Mouse (Mus musculus) heart, adult 10 weeks (tissue): ENCODE measurements around the gene Ccl20. TPM values are rescaled to one million over a fixed set of nuclear protein-coding genes. Genes with fewer than 3 reads are reported as not detected.

Experiments
- polyA plus RNA-seq: library from polyadenylated mRNA; stranded (reverse); fragments of 350-450 nt; fragmentation: Illumina TruSeq; extraction: RNeasy Lipid Tissue Mini Kit (QIAGEN cat#74804); gene quantifications from one replicate; pipeline ENCODE4 v1.2.3, GENCODE M21; 2014; ENCODE audit warnings: low read depth, low replicate concordance

Gene Ccl20
- polyA plus RNA-seq = not detected

DNA sequence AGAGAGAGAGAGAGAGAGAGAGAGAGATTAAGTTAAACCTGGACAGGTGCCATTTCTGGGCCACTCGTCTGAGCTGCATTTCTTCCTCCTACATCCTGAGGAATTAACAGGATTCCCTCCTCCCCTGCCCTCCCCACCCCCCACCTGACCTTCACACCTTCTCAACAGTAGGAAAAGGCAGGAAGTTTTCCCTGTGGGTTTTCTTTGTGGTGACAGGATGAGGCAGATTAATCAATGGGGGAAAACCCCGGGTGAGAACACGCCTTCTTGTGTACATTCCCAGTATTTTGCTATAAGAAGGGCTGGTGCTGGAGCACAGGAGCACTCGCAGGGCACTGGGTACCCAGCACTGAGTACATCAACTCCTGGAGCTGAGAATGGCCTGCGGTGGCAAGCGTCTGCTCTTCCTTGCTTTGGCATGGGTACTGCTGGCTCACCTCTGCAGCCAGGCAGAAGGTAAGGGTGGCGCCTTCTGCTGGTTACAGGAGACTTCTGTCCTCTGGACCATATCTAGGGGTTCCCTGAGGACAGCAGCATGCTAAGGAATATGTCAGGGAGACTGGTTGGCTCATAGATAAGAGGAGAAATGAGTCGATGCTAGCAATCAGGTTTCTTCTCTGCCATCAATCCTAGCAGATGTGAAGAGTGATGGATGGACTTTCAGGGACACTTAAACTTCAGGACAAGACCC lies at the start of gene Ccl20:
TSS of gene Ccl20 (plus strand) at position 320 of the 691 bp plus-strand sequence.

DNA sequence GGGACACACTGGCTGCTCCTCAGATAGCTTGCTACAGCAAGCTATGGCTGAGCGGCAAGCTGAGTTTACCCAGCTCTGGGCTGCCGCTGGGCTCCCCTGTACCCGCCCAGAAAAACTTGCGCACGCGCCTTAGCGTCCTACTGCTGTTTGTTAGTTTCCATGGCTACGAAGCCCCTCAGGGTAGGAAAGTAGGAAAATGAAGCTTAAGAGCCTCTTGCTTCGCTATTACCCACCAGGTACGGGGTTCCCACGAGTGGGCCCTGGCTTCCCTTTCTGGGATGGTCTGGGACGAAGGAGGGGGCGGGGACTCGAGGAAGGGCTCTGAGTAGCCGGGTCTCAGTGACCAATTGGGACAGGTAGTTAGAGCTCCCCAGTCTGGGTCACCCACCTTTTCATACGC lies 43.0 kb downstream of the Ccl20 start, which contains the start of gene Daw1:
TSS of gene Daw1 (plus strand) at position 150 of the 400 bp plus-strand sequence.

Other genes with a start within 250 kb of the Ccl20 start
- not detected for gene A030005L19Rik, start 203.4 kb upstream of the Ccl20 start, polyA plus RNA-seq
- gene A030014E15Rik, start 191.8 kb upstream of the Ccl20 start, polyA plus RNA-seq = not detected
- not detected for gene Gm6217, start 185.4 kb upstream of the Ccl20 start, polyA plus RNA-seq
- not detected for gene A030003K21Rik, start 173.4 kb upstream of the Ccl20 start, polyA plus RNA-seq
- not detected for gene Gm7544, start 160.8 kb upstream of the Ccl20 start, polyA plus RNA-seq
- not detected for gene Gm47955, start 156.5 kb upstream of the Ccl20 start, polyA plus RNA-seq
- gene Gm47959, start 116.2 kb upstream of the Ccl20 start, polyA plus RNA-seq = not detected
- 0.55 TPM for gene Slc19a3, start 78.3 kb upstream of the Ccl20 start, polyA plus RNA-seq
- gene Krtap28-10, start 74.3 kb upstream of the Ccl20 start, polyA plus RNA-seq = not detected
- not detected for gene Gm47969, start 71.8 kb upstream of the Ccl20 start, polyA plus RNA-seq
- gene A030005K14Rik, start 57.4 kb upstream of the Ccl20 start, polyA plus RNA-seq = not detected
- gene Krtap28-13, start 55.8 kb upstream of the Ccl20 start, polyA plus RNA-seq = not detected
- gene Daw1, start 43.0 kb downstream of the Ccl20 start, polyA plus RNA-seq = not detected